Mouse (Mus musculus) spleen, adult 2 months (tissue): ENCODE data around the gene Camk1g.

Experiments
- CTCF ChIP-seq: fragments of 200-500 bp; IDR thresholded peaks from 2 replicates; pipeline ENCODE4 v1.5.1; 2011; ENCODE audit warnings: mild to moderate bottlenecking, inconsistent platforms; ENCODE audit not compliant: insufficient read depth, insufficient read length, insufficient replicate concordance; ENCODE audit errors: extremely low read depth
- POLR2A ChIP-seq: fragments of 200-500 bp; IDR thresholded peaks from 2 replicates; pipeline ENCODE4 v1.6.1; 2011; ENCODE audit warnings: low read depth, low read length, inconsistent platforms

DNA sequence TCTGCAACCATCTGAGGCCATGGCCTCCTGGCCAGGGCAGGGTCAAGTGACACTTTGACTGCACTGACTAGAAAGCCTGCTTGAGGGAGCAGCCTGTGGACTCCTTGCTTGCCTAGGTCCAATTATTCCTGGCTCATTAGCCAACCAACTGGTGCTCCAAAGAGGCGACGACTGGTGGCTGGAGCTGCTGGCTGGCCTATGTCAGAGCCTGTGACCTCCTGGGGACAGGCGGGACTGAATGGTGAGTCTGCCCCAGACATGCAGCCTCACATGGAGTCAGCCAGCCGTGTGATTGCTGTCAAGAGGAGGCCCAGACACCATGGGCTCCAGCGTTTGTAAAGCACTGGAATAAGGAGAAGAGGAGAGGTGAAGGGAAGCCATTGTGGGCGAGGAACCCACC, 8.9 kb downstream of the Camk1g start:
- TF ChIP-seq POLR2A (no peak), CTCF (no peak)
